Mouse (Mus musculus): ENCODE data around the gene Prkci. TPM values are rescaled to one million over a fixed set of nuclear protein-coding genes. Genes with fewer than 3 reads are reported as not detected.

Prkci gene
- total RNA-seq (2021): 10 to 100 TPM; 13.4 to 18.5 TPM

- DNase-seq (ENCODE audit: low spot score): peak; percentile 87
- intact Hi-C loops (cut with DNase I): loop anchor here (5.0 kb wide), 1 partner anchor 97 kb away; no protein-coding TSS in a partner anchor
Measured at GRCm38 (mm10) chr3:30995283-30995898, at the start of gene Prkci. TSS of gene Prkci (plus strand) at chr3:30995747.

- no peak for DNase-seq (ENCODE audit: low spot score)
- intact Hi-C loops (cut with DNase I): no loop called here
Measured at GRCm38 (mm10) chr3:30951652-30952051, 43.9 kb upstream of the Prkci start.

GRCm38 (mm10) chr3:30952273-30953070 lies 43.1 kb upstream of the Prkci start:
- intact Hi-C loops (cut with DNase I): no loop called here
- no peak for DNase-seq (ENCODE audit: low spot score)

GRCm38 (mm10) chr3:30956327-30956726 lies 39.2 kb upstream of the Prkci start:
- no peak for DNase-seq (ENCODE audit: low spot score)
- intact Hi-C loops (cut with DNase I): no loop called here

- DNase-seq (ENCODE audit: low spot score): no peak
- intact Hi-C loops (cut with DNase I): no loop called here
Measured at GRCm38 (mm10) chr3:30958709-30959108, 36.8 kb upstream of the Prkci start.

- DNase-seq (ENCODE audit: low spot score): no peak
- intact Hi-C loops (cut with DNase I): loop anchor here (5.0 kb wide), 1 partner anchor 33 kb away; no protein-coding TSS in a partner anchor
Measured at GRCm38 (mm10) chr3:30959868-30960831, 35.4 kb upstream of the Prkci start.

- DNase-seq (ENCODE audit: low spot score): no peak
- intact Hi-C loops (cut with DNase I): loop anchor here (5.0 kb wide), 1 partner anchor 36 kb away; no protein-coding TSS in a partner anchor
Measured at GRCm38 (mm10) chr3:30963100-30963499, 32.4 kb upstream of the Prkci start.

GRCm38 (mm10) chr3:30964216-30964615 lies 31.3 kb upstream of the Prkci start:
- DNase-seq (ENCODE audit: low spot score): no peak
- intact Hi-C loops (cut with DNase I): loop anchor here (5.0 kb wide), 1 partner anchor 37 kb away; no protein-coding TSS in a partner anchor

- intact Hi-C loops (cut with DNase I): loop anchor here (5.0 kb wide), 3 partner anchors 53 to 173 kb away; partner anchors contain the start of genes Sec62 and Skil
- no peak for DNase-seq (ENCODE audit: low spot score)
Measured at GRCm38 (mm10) chr3:30965644-30966043, 29.9 kb upstream of the Prkci start.

GRCm38 (mm10) chr3:30968531-30969092 lies 26.9 kb upstream of the Prkci start:
- peak; percentile 9 for DNase-seq (ENCODE audit: low spot score)
- intact Hi-C loops (cut with DNase I): loop anchor here (5.0 kb wide), 3 partner anchors 56 to 176 kb away; partner anchors contain the start of genes Sec62 and Skil

GRCm38 (mm10) chr3:30969104-30969581 lies 26.4 kb upstream of the Prkci start, which contains the start of gene Phc3:
TSS of gene Phc3 (minus strand) at chr3:30969415.
- DNase-seq (ENCODE audit: low spot score): peak; percentile 85
- intact Hi-C loops (cut with DNase I): loop anchor here (5.0 kb wide), 3 partner anchors 57 to 177 kb away; partner anchors contain the start of genes Sec62 and Skil

GRCm38 (mm10) chr3:30975102-30975754 lies 20.3 kb upstream of the Prkci start:
- DNase-seq (ENCODE audit: low spot score): no peak
- intact Hi-C loops (cut with DNase I): loop anchor here (1.0 to 2.0 kb wide), 2 partner anchors 279 to 382 kb away; no protein-coding TSS in a partner anchor

- intact Hi-C loops (cut with DNase I): no loop called here
- no peak for DNase-seq (ENCODE audit: low spot score)
Measured at GRCm38 (mm10) chr3:30976991-30977603, 18.4 kb upstream of the Prkci start.

GRCm38 (mm10) chr3:30981616-30982380 lies 13.7 kb upstream of the Prkci start:
- no peak for DNase-seq (ENCODE audit: low spot score)
- intact Hi-C loops (cut with DNase I): no loop called here

- intact Hi-C loops (cut with DNase I): no loop called here
Measured at GRCm38 (mm10) chr3:30982924-30983536, 12.5 kb upstream of the Prkci start.

GRCm38 (mm10) chr3:30987396-30988318 lies 7.9 kb upstream of the Prkci start:
- intact Hi-C loops (cut with DNase I): no loop called here
- no peak for DNase-seq (ENCODE audit: low spot score)

More at GRCm38 (mm10) chr3:30982924-30983536, 12.5 kb upstream of the Prkci start:
- no peak for DNase-seq (ENCODE audit: low spot score)
